Mouse (Mus musculus): Measurements from ENCODE around the gene Sephs1. TPM values are rescaled to one million over a fixed set of nuclear protein-coding genes. Genes with fewer than 3 reads are reported as not detected.

Sephs1 gene
- polyA plus RNA-seq, 1 experiment from 2014 or later: 24.1 TPM

DNA sequence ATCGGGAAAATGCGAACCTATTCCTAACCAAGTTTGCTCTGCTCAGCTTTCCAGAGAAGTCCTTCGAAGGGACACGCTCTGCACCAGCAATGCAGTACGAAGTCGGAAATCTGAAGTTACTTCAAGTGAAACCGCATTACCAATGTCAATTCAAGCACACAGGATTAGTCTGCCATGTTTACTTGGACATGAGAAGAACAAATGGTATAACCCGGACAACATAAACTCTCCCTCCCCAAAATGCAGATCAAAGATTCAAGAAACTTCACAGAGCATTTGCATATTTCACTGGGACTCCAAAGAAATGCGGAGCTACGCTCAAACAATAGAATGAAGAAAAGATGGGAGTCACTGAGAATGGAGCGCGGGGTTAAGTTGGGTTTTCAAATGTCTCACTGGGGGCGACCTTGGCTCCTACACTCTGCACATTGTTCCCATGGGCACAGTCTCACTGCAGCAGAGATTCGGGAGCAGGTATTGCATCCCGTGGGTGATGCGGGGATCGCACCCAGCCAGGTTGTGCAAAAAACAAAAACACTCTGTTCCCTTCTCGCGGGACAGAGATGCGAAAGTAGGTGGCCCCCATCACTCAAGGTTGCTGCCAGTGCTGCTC, 521 bp upstream of the Sephs1 start:
- Histone ChIP-seq H3K27me3 (replicated peaks; ENCODE audit: control insufficient read depth, insufficient read depth, low read length) (no peaks in the 10 kb centered on the region), H3K4me1 (replicated peaks; ENCODE audit: control insufficient read depth, insufficient read depth, low read length) (0 out of 2 replicates have a peak, but pooled peaks cover 3% of the 10 kb centered on the region), H3K4me3 (ENCODE audit: low read depth, low read length) (peak overlapping the region; percentile 94), H3K4me2 (replicated peaks; ENCODE audit: low read depth) (peak overlapping the region; percentile 88), H3K9ac (ENCODE audit: low read depth, low read length) (peak overlapping the region; percentile 98), H3K36me3 (ENCODE audit: control insufficient read depth, insufficient read depth) (no peaks in the 10 kb centered on the region; the same call in 1 of the 2 replicates), H3K27ac (ENCODE audit: low read depth, low read length) (no peak overlapping the region), H3K9me3 (ENCODE audit: control insufficient read depth) (no peaks in the 10 kb centered on the region)
- TF ChIP-seq CTCF (IDR thresholded peaks at IDR 0.05; ENCODE audit: low read depth): no peak
- 6% methylated on average over 20 of the region's 20 CpGs for whole genome bisulfite sequencing
- ATAC-seq: no peak

DNA sequence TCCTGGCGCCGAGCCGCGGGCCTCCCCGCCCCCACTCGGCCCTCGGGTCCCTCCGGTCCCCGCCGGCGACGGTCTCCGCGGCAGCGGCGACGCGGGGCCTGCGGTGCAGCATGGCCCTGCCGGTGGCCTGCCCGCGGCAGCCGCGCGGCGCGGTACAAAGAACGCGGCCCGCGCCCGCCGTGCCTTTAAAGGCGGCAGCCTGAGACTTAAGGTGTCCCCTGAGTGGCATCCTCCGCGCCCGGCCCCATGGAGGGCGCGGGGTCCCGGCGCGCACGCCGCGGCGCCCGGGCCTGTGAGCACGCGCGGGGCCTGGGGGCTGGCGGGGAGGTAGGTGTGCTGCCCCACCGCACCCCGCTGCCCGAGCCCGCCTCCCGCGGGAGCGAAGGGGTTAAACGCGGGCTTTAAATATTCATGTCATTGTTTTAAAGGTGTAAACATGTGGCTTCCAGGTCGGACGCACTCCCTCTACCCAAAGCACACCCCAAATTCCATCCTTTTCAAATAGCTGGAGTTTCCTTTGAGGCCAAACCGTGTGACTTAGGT, 956 bp downstream of the Sephs1 start:
- ATAC-seq: peak; percentile 53
- 0% methylated on average over 47 of the region's 63 CpGs for WGBS
- Histone ChIP-seq H3K4me3 (ENCODE audit: low read depth, low read length) (peak overlapping the region; percentile 94), H3K27me3 (replicated peaks; ENCODE audit: control insufficient read depth, insufficient read depth, low read length) (no peaks in the 10 kb centered on the region), H3K4me2 (replicated peaks; ENCODE audit: low read depth) (peak overlapping the region; percentile 88), H3K9me3 (ENCODE audit: control insufficient read depth) (no peaks in the 10 kb centered on the region), H3K9ac (ENCODE audit: low read depth, low read length) (peak overlapping the region; percentile 98), H3K36me3 (ENCODE audit: control insufficient read depth, insufficient read depth) (peaks cover 8% of the 10 kb centered on the region; the same call in 1 of the 2 replicates), H3K27ac (ENCODE audit: low read depth, low read length) (peak overlapping the region; percentile 96), H3K4me1 (replicated peaks; ENCODE audit: control insufficient read depth, insufficient read depth, low read length) (0 out of 2 replicates have a peak, but pooled peaks cover 3% of the 10 kb centered on the region)
- no peak for TF ChIP-seq CTCF (IDR thresholded peaks at IDR 0.05; ENCODE audit: low read depth)

DNA sequence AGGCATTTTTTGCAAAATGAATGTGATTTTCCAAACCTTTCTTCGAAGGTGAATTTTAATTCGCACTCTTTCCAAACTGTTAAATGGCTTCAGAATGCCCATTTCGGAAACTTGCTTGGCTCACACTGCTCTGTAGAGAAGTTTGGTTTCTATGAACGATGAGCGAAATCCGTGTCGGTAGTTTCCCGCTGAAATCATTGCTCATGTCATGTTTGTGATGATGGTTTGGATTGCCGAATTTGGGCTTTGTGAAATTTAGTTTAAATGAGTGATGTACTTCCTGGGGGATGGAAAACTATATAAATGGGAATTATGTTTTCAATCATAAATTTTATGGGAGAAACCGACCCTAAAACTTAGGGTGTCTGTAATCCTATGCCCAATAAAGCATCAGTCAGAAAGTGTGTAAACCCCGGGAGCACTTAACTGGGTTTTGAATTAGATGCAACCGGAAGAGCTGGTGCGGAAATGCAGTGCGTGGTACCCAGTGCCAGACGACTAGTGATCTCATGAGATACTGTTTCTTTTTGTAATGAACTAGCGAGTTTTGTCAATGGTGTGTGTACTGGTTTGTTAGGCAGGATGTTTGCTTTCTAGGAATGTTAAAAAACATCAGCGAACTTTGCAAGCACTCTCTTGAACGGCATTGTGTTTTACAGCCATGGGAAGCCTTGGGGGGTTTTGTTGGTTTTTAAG, 1.8 kb downstream of the Sephs1 start:
- H3K4me2 ChIP-seq (replicated peaks; ENCODE audit: low read depth): peak overlapping the region; percentile 88
- 2% methylated on average over 18 of the region's 18 CpGs for WGBS
- no peak for ATAC-seq
- peak overlapping the region; percentile 98 for H3K9ac ChIP-seq (ENCODE audit: low read depth, low read length)
- 0 out of 2 replicates have a peak, but pooled peaks cover 3% of the 10 kb centered on the region for H3K4me1 ChIP-seq (replicated peaks; ENCODE audit: control insufficient read depth, insufficient read depth, low read length)
- H3K4me3 ChIP-seq (ENCODE audit: low read depth, low read length): peak overlapping the region; percentile 94
- no peaks in the 10 kb centered on the region for H3K27me3 ChIP-seq (replicated peaks; ENCODE audit: control insufficient read depth, insufficient read depth, low read length)
- TF ChIP-seq CTCF (IDR thresholded peaks at IDR 0.05; ENCODE audit: low read depth): no peak
- no peaks in the 10 kb centered on the region for H3K9me3 ChIP-seq (ENCODE audit: control insufficient read depth)
- peaks cover 14% of the 10 kb centered on the region for H3K36me3 ChIP-seq (ENCODE audit: control insufficient read depth, insufficient read depth)
- no peak overlapping the region for H3K27ac ChIP-seq (ENCODE audit: low read depth, low read length)

DNA sequence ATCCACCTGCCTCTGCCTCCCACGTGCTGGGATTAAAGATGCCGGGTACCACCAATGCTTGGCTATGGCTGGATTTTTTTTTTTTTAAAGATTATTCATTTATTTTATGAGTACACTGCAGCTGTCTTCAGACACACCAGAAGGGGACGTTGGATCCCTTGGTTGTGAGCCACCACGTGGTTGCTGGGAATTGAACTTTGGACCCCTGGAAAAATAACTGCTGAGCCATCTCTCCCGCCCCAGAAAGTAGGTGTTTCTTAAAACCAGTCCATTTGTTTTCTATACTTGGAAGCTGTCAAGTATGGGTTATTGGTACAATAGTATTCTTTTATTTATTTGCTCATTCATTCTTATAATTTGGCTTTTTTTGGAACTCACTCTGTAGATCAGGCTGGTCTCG, 5.5 kb downstream of the Sephs1 start:
- peaks cover 41% of the 10 kb centered on the region for H3K36me3 ChIP-seq (ENCODE audit: control insufficient read depth, insufficient read depth)
- H3K27ac ChIP-seq (ENCODE audit: low read depth, low read length): no peak overlapping the region
- peak; percentile 42 for TF ChIP-seq CTCF (IDR thresholded peaks at IDR 0.05; ENCODE audit: low read depth)
- WGBS: 66% methylated on average over 6 of the region's 6 CpGs
- 0 out of 2 replicates have a peak, but pooled peaks cover 3% of the 10 kb centered on the region for H3K4me1 ChIP-seq (replicated peaks; ENCODE audit: control insufficient read depth, insufficient read depth, low read length)
- H3K4me3 ChIP-seq (ENCODE audit: low read depth, low read length): no peak overlapping the region
- H3K27me3 ChIP-seq (replicated peaks; ENCODE audit: control insufficient read depth, insufficient read depth, low read length): no peaks in the 10 kb centered on the region
- ATAC-seq: no peak
- H3K4me2 ChIP-seq (replicated peaks; ENCODE audit: low read depth): no peak overlapping the region
- H3K9ac ChIP-seq (ENCODE audit: low read depth, low read length): no peak overlapping the region
- no peaks in the 10 kb centered on the region for H3K9me3 ChIP-seq (ENCODE audit: control insufficient read depth)

DNA sequence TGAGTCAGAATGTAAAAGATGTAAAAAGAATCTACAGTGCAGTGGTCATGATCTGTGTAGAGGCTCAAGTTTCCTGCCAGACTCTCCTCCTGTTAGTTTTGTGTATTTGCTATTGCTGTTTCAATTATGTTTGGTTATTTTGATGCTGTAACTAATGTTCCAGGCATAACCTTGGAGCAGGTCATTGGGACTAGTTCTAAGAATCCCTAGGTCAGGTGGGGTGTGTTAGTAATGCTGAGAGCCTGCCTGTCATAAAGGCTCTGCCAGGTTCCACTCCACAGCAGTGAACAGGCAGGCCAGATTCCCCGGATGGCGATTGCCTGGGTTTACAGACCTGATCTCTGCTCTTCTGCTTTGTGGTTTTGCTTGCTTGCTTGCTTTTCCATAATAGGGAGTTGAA, 14.2 kb downstream of the Sephs1 start:
- no peak overlapping the region for H3K9ac ChIP-seq (ENCODE audit: low read depth, low read length)
- H3K4me2 ChIP-seq (replicated peaks; ENCODE audit: low read depth): no peak overlapping the region
- no peak overlapping the region for H3K4me3 ChIP-seq (ENCODE audit: low read depth, low read length)
- WGBS: 87% methylated on average over 2 of the region's 2 CpGs
- no peaks in the 10 kb centered on the region for H3K9me3 ChIP-seq (ENCODE audit: control insufficient read depth)
- no peaks in the 10 kb centered on the region for H3K27me3 ChIP-seq (replicated peaks; ENCODE audit: control insufficient read depth, insufficient read depth, low read length)
- no peak overlapping the region for H3K27ac ChIP-seq (ENCODE audit: low read depth, low read length)
- no peak for ATAC-seq
- no peak for TF ChIP-seq CTCF (IDR thresholded peaks at IDR 0.05; ENCODE audit: low read depth)
- H3K4me1 ChIP-seq (replicated peaks; ENCODE audit: control insufficient read depth, insufficient read depth, low read length): no peaks in the 10 kb centered on the region
- H3K36me3 ChIP-seq (ENCODE audit: control insufficient read depth, insufficient read depth): peaks cover 73% of the 10 kb centered on the region

DNA sequence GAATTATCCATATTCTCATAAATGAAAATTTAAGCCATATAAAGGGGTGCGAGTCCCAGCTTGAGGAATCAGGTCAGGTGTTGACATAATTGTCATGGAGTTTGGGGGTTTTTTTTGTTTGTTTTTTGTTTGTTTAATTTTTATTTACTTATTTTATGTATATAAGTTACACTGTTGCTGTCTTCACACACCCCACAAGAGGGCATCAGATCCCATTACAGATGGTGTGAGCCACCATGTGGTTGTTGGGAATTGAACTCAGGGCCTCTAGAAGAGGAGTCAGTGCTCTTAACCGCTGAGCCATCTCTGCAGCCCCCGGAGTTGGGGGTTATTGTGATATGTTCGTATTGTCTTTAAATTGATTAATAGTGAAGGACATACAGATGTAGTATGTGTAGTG, 15.6 kb downstream of the Sephs1 start:
- Histone ChIP-seq H3K36me3 (ENCODE audit: control insufficient read depth, insufficient read depth) (peaks cover 73% of the 10 kb centered on the region), H3K4me2 (replicated peaks; ENCODE audit: low read depth) (no peak overlapping the region), H3K27me3 (replicated peaks; ENCODE audit: control insufficient read depth, insufficient read depth, low read length) (no peaks in the 10 kb centered on the region), H3K4me3 (ENCODE audit: low read depth, low read length) (no peak overlapping the region), H3K9ac (ENCODE audit: low read depth, low read length) (no peak overlapping the region), H3K4me1 (replicated peaks; ENCODE audit: control insufficient read depth, insufficient read depth, low read length) (0 out of 2 replicates have a peak, but pooled peaks cover under 1% of the 10 kb centered on the region), H3K9me3 (ENCODE audit: control insufficient read depth) (no peaks in the 10 kb centered on the region), H3K27ac (ENCODE audit: low read depth, low read length) (no peak overlapping the region)
- ATAC-seq: no peak
- WGBS: 98% methylated on average over 4 of the region's 4 CpGs
- peak; percentile 50 for TF ChIP-seq CTCF (IDR thresholded peaks at IDR 0.05; ENCODE audit: low read depth)
